Comparison of ENCODE assay signal across 13 mouse cellular contexts in genomic region chr12:118811328-118811961, GRCm38 (mm10). TPM values are rescaled to one million over a fixed set of nuclear protein-coding genes. Genes with fewer than 3 reads are reported as not detected.
A peak's percentile ranks its signal among the peaks of the same experiment; 100 is the strongest.
DNase-seq lines count a peak whose midpoint lies in the region; ATAC-seq lines count a peak whose summit lies in the region.
"Had no signal": no experiment of that assay in that cellular context is flagged by ENCODE, and none has a peak within 500 bp of the region (broad histone marks: within the 10 kb centered on the region; RNA-seq: fewer than 3 reads in every experiment).

No protein-coding gene starts in this region.

- no peak for DNase-seq in heart, postnatal 10 days
- DNase-seq in embryo, embryonic 9.5 days (ENCODE audit: extremely low spot score), result peak; percentile 56
- DNase-seq in adrenal gland, adult 18-20 months (ENCODE audit: low spot score in 2 of 2), result no peak
- no peak for DNase-seq in frontal cortex, postnatal 10 days (ENCODE audit: low spot score in 2 of 2)
- DNase-seq: cerebellum, adult 9-10 months; gastrocnemius, postnatal 10 days; layer of hippocampus, adult 9-11 months had no signal

- no peaks in the 10 kb centered on the region for H3K9me3 ChIP-seq in heart, embryonic 15.5 days (replicated peaks)
- no peaks in the 10 kb centered on the region for H3K9me3 ChIP-seq in hindbrain, embryonic 13.5 days
- no peaks in the 10 kb centered on the region for H3K9me3 ChIP-seq in midbrain, embryonic 15.5 days
- H3K9me3 ChIP-seq: liver, embryonic 15.5 days; stomach, embryonic 15.5 days had no signal

- intact Hi-C loops in heart, postnatal 10 days (cut with DNase I), result no loop called here

- H3K4me2 ChIP-seq in heart, embryonic 15.5 days, result peak overlapping the region; percentile 51
- peak overlapping the region; percentile 40 for H3K4me2 ChIP-seq in hindbrain, embryonic 13.5 days
- peak overlapping the region; percentile 47 for H3K4me2 ChIP-seq in midbrain, embryonic 15.5 days
- H3K4me2 ChIP-seq: liver, embryonic 15.5 days; stomach, embryonic 15.5 days had no signal

- H3K4me3 ChIP-seq in heart, embryonic 15.5 days, result no peak overlapping the region
- H3K4me3 ChIP-seq in hindbrain, embryonic 13.5 days, result 0 out of 2 replicates have a peak overlapping the region, but pooled peaks have one; percentile 9
- peak overlapping the region; percentile 16; the same call in 1 of the 2 replicates for H3K4me3 ChIP-seq in midbrain, embryonic 15.5 days
- H3K4me3 ChIP-seq: liver, embryonic 15.5 days; stomach, embryonic 15.5 days had no signal

- 5% methylated on average over 17 of the region's 17 CpGs for WGBS in heart, embryonic 15.5 days
- WGBS in hindbrain, embryonic 13.5 days, result 3% methylated on average over 17 of the region's 17 CpGs
- WGBS in midbrain, embryonic 15.5 days, result under 1% methylated on average over 17 of the region's 17 CpGs

- no peak; the same call in 1 of the 2 replicates for ATAC-seq in heart, embryonic 15.5 days (replicated peaks; ENCODE audit: insufficient number of reproducible peaks, insufficient read depth, low FRiP score, low read depth)
- no peak for ATAC-seq in hindbrain, embryonic 13.5 days (ENCODE audit: low FRiP score)
- peak; percentile 85 for ATAC-seq in midbrain, embryonic 15.5 days (replicated peaks)
- no peak for ATAC-seq in inflammation-experienced regulatory T-cells, adult 6 months

- no peak overlapping the region for H3K9ac ChIP-seq in heart, embryonic 15.5 days
- no peak overlapping the region for H3K9ac ChIP-seq in hindbrain, embryonic 13.5 days
- no peak overlapping the region for H3K9ac ChIP-seq in midbrain, embryonic 15.5 days
- H3K9ac ChIP-seq: liver, embryonic 15.5 days; stomach, embryonic 15.5 days had no signal

- no peak overlapping the region for H3K27ac ChIP-seq in heart, embryonic 15.5 days
- no peak overlapping the region for H3K27ac ChIP-seq in hindbrain, embryonic 13.5 days
- no peak overlapping the region for H3K27ac ChIP-seq in midbrain, embryonic 15.5 days
- H3K27ac ChIP-seq: liver, embryonic 15.5 days; stomach, embryonic 15.5 days had no signal

- H3K4me1 ChIP-seq in heart, embryonic 15.5 days (replicated peaks), result peaks cover 4% of the 10 kb centered on the region; the same call in 1 of the 2 replicates
- peaks cover 4% of the 10 kb centered on the region for H3K4me1 ChIP-seq in hindbrain, embryonic 13.5 days (replicated peaks)
- peaks cover 7% of the 10 kb centered on the region for H3K4me1 ChIP-seq in midbrain, embryonic 15.5 days
- H3K4me1 ChIP-seq: liver, embryonic 15.5 days; stomach, embryonic 15.5 days had no signal

- H3K27me3 ChIP-seq in heart, embryonic 15.5 days, result no peaks in the 10 kb centered on the region
- H3K27me3 ChIP-seq in hindbrain, embryonic 13.5 days, result peaks cover 9% of the 10 kb centered on the region
- H3K27me3 ChIP-seq in midbrain, embryonic 15.5 days (replicated peaks), result peaks cover 27% of the 10 kb centered on the region
- H3K27me3 ChIP-seq: stomach, embryonic 15.5 days had no signal

- H3K36me3 ChIP-seq in heart, embryonic 15.5 days, result no peaks in the 10 kb centered on the region
- H3K36me3 ChIP-seq in hindbrain, embryonic 13.5 days, result no peaks in the 10 kb centered on the region
- H3K36me3 ChIP-seq in midbrain, embryonic 15.5 days (replicated peaks), result no peaks in the 10 kb centered on the region
- H3K36me3 ChIP-seq: liver, embryonic 15.5 days; stomach, embryonic 15.5 days had no signal

RNA-seq across cellular contexts. Expression of gene Sp8, which starts 34.7 kb away (rescaled TPM):
- not detected in 2 replicates for polyA plus RNA-seq in heart, embryonic 15.5 days (2015; fragmentation: Nextera tagmentation; extraction: Ambion mirVana)
- total RNA-seq in heart, postnatal 10 days (2021), result not detected
- polyA plus RNA-seq in hindbrain, embryonic 13.5 days (2015; fragmentation: Nextera tagmentation; extraction: Ambion mirVana), result 3.8 and 5.9 TPM in 2 replicates
- 2.8 and 3.5 TPM in 2 replicates for polyA plus RNA-seq in midbrain, embryonic 15.5 days (2015; fragmentation: Nextera tagmentation; extraction: Ambion mirVana)
- total RNA-seq in adrenal gland, adult 18-20 months (2021), result not detected
- not detected for polyA plus RNA-seq in inflammation-experienced regulatory T-cells, adult 6 months (2017; shearing (Covaris generic))
- polyA plus RNA-seq: liver, embryonic 15.5 days; stomach, embryonic 15.5 days had no signal
